Mouse (Mus musculus) stomach, embryonic 14.5 days (tissue): ENCODE results near the gene Robo4. TPM values are rescaled to one million over a fixed set of nuclear protein-coding genes. Genes with fewer than 3 reads are reported as not detected.

Source experiments
- ATAC-seq: fragments of 200-750 bp; cut with Nextera tagmentation; 2 replicates; pipeline ENCODE4 v1.8.0; 2017; ENCODE audit warnings: low read depth, moderate TSS enrichment; ENCODE audit not compliant: insufficient number of reproducible peaks, insufficient read depth, low FRiP score
- H3K27ac ChIP-seq: fragments of 300-500 bp; sonication (generic); 2 replicates; pipeline ENCODE4 v1.5.1; 2014; ENCODE audit warnings: mild to moderate bottlenecking, low read length, moderate library complexity, mixed read lengths
- H3K27me3 ChIP-seq: fragments of 300-500 bp; sonication (generic); 2 replicates; pipeline ENCODE4 v1.6.1; 2014; ENCODE audit warnings: low read length, control low read depth, mixed read lengths; ENCODE audit not compliant: control insufficient read depth, insufficient read depth
- H3K36me3 ChIP-seq: fragments of 300-500 bp; sonication (generic); 2 replicates; pipeline ENCODE4 v1.6.1; 2014; ENCODE audit warnings: mild to moderate bottlenecking, control low read depth, low read length, moderate library complexity, mixed read lengths; ENCODE audit not compliant: control insufficient read depth, insufficient read depth
- H3K4me1 ChIP-seq: fragments of 300-500 bp; sonication (generic); 2 replicates; pipeline ENCODE4 v1.6.1; 2014; ENCODE audit warnings: low read length, control low read depth, mixed read lengths; ENCODE audit not compliant: control insufficient read depth, insufficient read depth
- H3K4me2 ChIP-seq: fragments of 300-500 bp; sonication (generic); replicated peaks from 2 replicates; pipeline ENCODE4 v1.6.1; 2014; ENCODE audit warnings: low read depth, low read length, control low read depth
- H3K4me3 ChIP-seq: fragments of 300-500 bp; sonication (generic); 2 replicates; pipeline ENCODE4 v1.5.1; 2014; ENCODE audit warnings: low read depth, low read length, control low read depth
- H3K9ac ChIP-seq: fragments of 300-500 bp; sonication (generic); replicated peaks from 2 replicates; pipeline ENCODE4 v1.6.1; 2014; ENCODE audit warnings: low read depth, mild to moderate bottlenecking, control low read depth, low read length, moderate library complexity, mixed read lengths
- H3K9me3 ChIP-seq: fragments of 300-500 bp; sonication (generic); 2 replicates; pipeline ENCODE4 v1.6.1; 2016; ENCODE audit warnings: low read depth, low read length, control low read depth; ENCODE audit not compliant: control insufficient read depth
- WGBS: fragments of 180-500 bp; shearing (Covaris S2); extraction: QIAGEN DNeasy Blood & Tissue Kit; methylation state at CpG from one replicate; pipeline ENCODE4 v1.1.7; 2014; 5-methylcytosine and 5-hydroxymethylcytosine counted together
- polyA plus RNA-seq: library from polyadenylated mRNA; unstranded; fragments of >200 nt; fragmentation: Nextera tagmentation; extraction: Ambion mirVana; gene quantifications from 2 replicates; pipeline ENCODE4 v1.2.1, GENCODE M21; 2014

Robo4 gene
- polyA plus RNA-seq: 8.9 and 12.0 TPM in 2 replicates

- WGBS: 19% methylated on average over 7 of the region's 7 CpGs
- no peaks in the 10 kb centered on the region for H3K9me3 ChIP-seq
- H3K27me3 ChIP-seq: no peaks in the 10 kb centered on the region
- H3K4me3 ChIP-seq: peak within 1 kb of the TSS; percentile 5; the same call in 1 of the 2 replicates
- H3K36me3 ChIP-seq: no peaks in the 10 kb centered on the region
- no peak within 1 kb of the TSS for H3K4me2 ChIP-seq
- no peaks in the 10 kb centered on the region for H3K4me1 ChIP-seq
- H3K9ac ChIP-seq: no peak within 1 kb of the TSS
- ATAC-seq: no peak
- H3K27ac ChIP-seq: no peak within 1 kb of the TSS
Measured at GRCm38 (mm10) chr9:37401802-37402201, at the start of gene Robo4. TSS of gene Robo4 (plus strand) at chr9:37401897.

DNA sequence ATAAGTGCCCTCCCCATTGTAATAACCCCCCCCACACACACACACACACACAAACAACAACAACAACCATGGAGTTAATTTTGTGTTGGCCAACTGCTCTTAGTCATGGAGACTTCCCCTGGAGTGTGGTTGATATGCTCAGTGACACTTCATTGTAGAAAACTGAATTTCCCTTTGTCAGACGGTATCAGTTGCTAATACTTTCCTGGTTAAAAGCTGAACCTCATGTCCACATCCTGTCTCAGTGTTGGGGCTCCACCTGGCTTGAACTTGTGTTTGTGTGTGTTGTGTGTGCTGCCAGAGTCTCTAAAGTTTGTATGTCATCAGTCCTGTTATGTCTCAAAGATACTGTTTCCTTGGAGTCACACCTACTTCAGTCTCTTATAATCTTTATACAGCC is 47.2 kb upstream of the Robo4 start:
- WGBS: 66% methylated on average over 1 of the region's 1 CpGs

DNA sequence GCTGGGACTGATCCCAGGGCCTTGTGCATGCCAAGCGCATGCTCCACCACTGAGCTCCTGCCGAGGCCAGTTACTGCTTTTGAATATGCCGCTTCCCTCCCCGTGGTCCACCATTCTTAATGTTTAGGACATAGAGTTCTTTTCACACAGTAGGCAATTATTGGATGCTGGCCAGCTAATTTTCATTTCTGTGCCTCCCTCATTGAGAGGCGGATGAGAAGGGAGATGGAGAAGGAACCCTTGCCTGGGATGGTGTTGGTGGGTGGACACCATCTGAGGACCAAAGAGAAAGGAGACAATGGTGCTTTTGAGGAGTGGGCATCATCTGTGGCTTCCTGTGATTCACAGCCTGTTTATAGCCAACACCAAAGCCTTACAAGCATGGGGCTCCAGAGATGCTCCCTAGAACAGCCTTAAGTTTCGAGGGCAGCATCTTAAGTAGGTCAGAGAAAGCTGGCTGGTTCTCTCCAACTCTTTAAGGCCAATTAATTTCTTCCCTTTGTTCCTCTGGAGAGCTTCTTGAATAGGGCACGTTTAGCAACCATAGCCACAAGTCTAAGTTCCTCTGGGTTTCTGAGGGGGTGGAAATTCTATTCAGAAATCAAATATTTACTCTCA is 42.9 kb upstream of the Robo4 start:
- WGBS: 74% methylated on average over 7 of the region's 7 CpGs
- ATAC-seq: no peak; the same call in 1 of the 2 replicates
- Histone ChIP-seq H3K4me3 (no peak overlapping the region), H3K36me3 (no peaks in the 10 kb centered on the region), H3K27ac (peak overlapping the region; percentile 61; the same call in 1 of the 2 replicates), H3K9ac (no peak overlapping the region), H3K9me3 (no peaks in the 10 kb centered on the region), H3K4me2 (no peak overlapping the region), H3K4me1 (peaks cover 10% of the 10 kb centered on the region; the same call in 1 of the 2 replicates), H3K27me3 (no peaks in the 10 kb centered on the region)

More for the DNA sequence above, 47.2 kb upstream of the Robo4 start:
- Histone ChIP-seq H3K4me3 (no peak overlapping the region), H3K27me3 (no peaks in the 10 kb centered on the region), H3K4me1 (peaks cover 2% of the 10 kb centered on the region; the same call in 1 of the 2 replicates), H3K9ac (no peak overlapping the region), H3K27ac (no peak overlapping the region), H3K9me3 (no peaks in the 10 kb centered on the region), H3K36me3 (no peaks in the 10 kb centered on the region), H3K4me2 (no peak overlapping the region)
- ATAC-seq: no peak

- Histone ChIP-seq H3K4me1 (peaks cover 10% of the 10 kb centered on the region; the same call in 1 of the 2 replicates), H3K9ac (no peak overlapping the region), H3K4me3 (no peak overlapping the region), H3K9me3 (no peaks in the 10 kb centered on the region), H3K4me2 (no peak overlapping the region), H3K27ac (peak overlapping the region; percentile 61; the same call in 1 of the 2 replicates), H3K27me3 (no peaks in the 10 kb centered on the region), H3K36me3 (no peaks in the 10 kb centered on the region)
- ATAC-seq: peak; percentile 79
- 47% methylated on average over 6 of the region's 6 CpGs for WGBS
Measured at GRCm38 (mm10) chr9:37359331-37360220, 42.1 kb upstream of the Robo4 start.

DNA sequence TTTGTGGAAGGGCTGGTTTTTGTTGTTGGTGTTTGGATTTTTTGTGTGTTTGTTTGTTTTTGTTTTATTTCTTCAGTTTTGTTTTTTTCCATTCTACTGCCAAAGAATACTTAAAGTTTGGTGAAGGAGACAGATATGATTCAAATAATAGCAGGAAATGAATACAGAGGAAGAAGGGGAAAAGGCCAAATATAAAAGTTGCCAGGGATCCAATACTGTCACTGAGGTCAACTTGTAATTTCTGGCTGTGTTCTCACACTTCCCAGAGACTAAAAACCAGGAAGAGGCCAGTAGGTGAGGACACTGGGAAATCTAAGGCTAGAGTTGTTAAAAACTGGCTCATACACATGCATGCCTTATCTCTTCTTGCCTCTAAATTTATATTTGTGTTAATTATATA is 39.6 kb upstream of the Robo4 start:
- Histone ChIP-seq H3K4me1 (peaks cover 10% of the 10 kb centered on the region; the same call in 1 of the 2 replicates), H3K4me2 (no peak overlapping the region), H3K36me3 (no peaks in the 10 kb centered on the region), H3K27ac (no peak overlapping the region), H3K9me3 (no peaks in the 10 kb centered on the region), H3K27me3 (no peaks in the 10 kb centered on the region), H3K9ac (no peak overlapping the region), H3K4me3 (no peak overlapping the region)
- ATAC-seq: no peak

DNA sequence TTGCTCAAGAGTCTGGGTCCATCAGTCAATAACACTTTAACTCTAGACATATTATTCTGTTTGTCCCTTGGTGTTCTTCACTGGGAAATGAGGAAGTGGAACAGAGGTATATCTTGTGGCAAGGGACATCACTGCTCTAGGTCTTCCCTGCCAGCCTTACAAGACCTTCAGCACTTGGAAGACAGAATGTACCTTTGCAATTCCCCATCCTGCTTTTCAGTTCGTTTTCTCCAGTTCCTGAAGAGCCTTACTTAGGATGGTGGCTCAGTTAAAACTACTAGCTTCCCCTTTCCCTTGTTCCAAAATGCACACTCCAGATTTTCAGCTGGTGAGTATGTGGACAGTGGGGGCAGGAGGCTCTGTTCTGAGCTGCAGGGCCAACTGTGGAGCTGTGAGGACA is 38.8 kb upstream of the Robo4 start:
- H3K27ac ChIP-seq: no peak overlapping the region
- H3K4me3 ChIP-seq: no peak overlapping the region
- ATAC-seq: no peak
- H3K9ac ChIP-seq: no peak overlapping the region
- no peaks in the 10 kb centered on the region for H3K9me3 ChIP-seq
- H3K4me1 ChIP-seq: peaks cover 10% of the 10 kb centered on the region; the same call in 1 of the 2 replicates
- H3K27me3 ChIP-seq: no peaks in the 10 kb centered on the region
- H3K36me3 ChIP-seq: no peaks in the 10 kb centered on the region
- WGBS: 59% methylated on average over 1 of the region's 1 CpGs
- H3K4me2 ChIP-seq: no peak overlapping the region

GRCm38 (mm10) chr9:37363551-37363950 is 38.1 kb upstream of the Robo4 start:
- no peak for ATAC-seq
- H3K27ac ChIP-seq: no peak overlapping the region
- peaks cover 10% of the 10 kb centered on the region; the same call in 1 of the 2 replicates for H3K4me1 ChIP-seq
- no peak overlapping the region for H3K9ac ChIP-seq
- no peaks in the 10 kb centered on the region for H3K36me3 ChIP-seq
- H3K4me3 ChIP-seq: no peak overlapping the region
- no peaks in the 10 kb centered on the region for H3K9me3 ChIP-seq
- WGBS: 59% methylated on average over 3 of the region's 3 CpGs
- H3K4me2 ChIP-seq: no peak overlapping the region
- no peaks in the 10 kb centered on the region for H3K27me3 ChIP-seq

GRCm38 (mm10) chr9:37364392-37364791 is 37.3 kb upstream of the Robo4 start:
- Histone ChIP-seq H3K4me2 (no peak overlapping the region), H3K9me3 (no peaks in the 10 kb centered on the region), H3K36me3 (no peaks in the 10 kb centered on the region), H3K27me3 (no peaks in the 10 kb centered on the region), H3K27ac (no peak overlapping the region), H3K9ac (no peak overlapping the region), H3K4me1 (peaks cover 9% of the 10 kb centered on the region; the same call in 1 of the 2 replicates), H3K4me3 (no peak overlapping the region)
- WGBS: 81% methylated on average over 3 of the region's 3 CpGs
- ATAC-seq: no peak
